Mouse (Mus musculus): ENCODE measurements at regions not wholly inside any gene's neighbourhood (a gene's known extent, or its start where the extent isn't known, plus 50 kb on each side); places are given as distances from the start of the nearest gene placed in this dataset.

DNA sequence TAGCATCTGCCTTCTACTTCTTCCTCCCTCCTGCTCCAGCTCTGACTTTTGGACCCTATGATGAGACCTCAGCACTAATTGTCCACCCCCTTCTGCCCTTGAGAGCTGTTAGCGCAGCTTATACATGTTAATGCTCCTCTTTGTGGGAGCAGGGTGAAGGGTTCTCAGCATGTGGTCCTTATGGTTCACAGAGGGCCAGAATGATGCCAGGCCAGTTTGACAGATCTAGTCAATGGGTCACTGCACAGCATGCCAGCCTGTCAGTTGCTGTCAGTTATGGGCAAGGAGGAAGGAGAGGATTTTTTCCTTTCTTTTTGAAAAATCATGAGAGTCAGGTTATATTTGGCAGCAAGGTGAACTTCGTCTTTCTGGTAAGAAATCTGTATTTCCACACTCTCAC is 68.4 kb downstream of the 4931417E11Rik start:
- no peak for DNase-seq (ENCODE audit: low read depth)

DNA sequence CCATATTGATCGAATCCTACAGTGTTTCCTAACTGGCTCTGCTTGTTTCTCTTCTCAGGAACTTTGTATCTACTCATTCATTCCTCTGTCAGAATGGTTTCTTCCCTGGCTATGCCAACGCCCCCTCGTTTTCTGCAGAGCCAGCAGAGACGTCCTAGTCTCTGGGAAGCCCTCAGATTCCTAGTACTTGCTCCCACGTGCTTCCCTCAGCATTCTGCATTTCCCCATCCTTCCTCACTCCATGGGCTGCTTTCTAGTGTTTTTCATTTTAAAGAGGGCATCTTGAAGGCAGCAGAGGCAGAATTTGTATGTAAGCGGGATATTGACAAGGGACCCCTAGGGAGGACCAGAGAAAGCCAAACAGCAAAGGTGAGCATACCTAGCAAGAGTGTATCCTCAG is 80.2 kb downstream of the 4931417E11Rik start:
- no peak for DNase-seq (ENCODE audit: low read depth)

DNA sequence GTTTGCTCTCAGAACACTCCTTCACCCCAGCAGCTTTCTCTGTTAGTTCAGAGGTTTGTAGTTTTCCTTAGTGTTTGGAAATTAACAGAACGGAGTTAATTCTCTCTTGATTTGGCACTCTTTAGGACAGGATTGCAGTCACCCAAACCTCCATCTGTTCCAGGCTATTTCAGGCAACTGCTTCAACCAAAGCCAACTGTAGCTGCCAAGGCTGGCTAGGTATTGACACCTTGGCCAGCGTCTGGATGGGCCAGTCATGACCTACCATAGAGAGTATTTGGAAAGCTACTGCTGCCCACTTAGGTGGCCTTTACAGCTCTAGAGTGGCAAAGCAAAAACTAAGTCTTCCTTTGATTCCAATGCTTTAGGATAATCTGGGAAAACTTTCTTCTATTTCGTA is 83.2 kb downstream of the 4931417E11Rik start:
- no peak for DNase-seq (ENCODE audit: low read depth)

DNA sequence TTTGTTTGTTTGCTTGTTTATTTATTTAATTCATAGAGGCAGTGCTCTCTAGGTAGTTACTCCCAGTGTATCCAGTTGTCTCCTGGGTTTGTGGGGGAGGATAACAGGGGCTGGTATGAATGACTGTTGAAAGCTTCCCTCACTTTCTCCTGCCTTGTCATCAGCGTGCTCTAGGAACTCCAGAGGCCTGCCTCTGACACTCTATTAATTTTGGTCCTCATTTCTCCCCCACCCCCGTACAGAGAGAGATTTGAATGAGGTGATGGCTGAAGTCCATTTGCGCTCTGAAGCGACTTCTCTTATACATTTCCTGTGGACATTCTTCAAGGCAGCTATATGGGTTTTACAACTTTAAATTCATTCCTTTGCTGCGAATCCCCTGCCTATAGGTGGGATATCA is 89.6 kb downstream of the 4931417E11Rik start:
- DNase-seq (ENCODE audit: low read depth) = no peak

DNA sequence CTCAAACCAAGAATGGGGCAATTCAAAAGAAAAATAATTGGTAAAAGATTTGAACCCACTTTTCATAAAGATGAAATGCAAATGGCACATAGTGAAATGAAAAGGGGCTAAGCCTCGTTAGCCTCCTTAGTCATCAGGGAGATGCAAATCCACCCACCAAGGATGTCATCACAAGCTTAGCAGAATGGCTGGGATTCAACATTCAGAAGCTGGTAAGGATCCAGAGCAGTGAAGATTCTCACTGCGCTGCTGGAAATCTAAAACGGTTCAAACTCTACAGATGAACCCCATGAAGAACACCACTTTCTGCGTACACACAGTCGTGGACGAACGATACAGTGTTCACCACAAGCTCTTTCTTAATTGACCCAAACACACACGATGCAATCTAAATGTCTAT is 91.6 kb downstream of the 4931417E11Rik start:
- no peak for DNase-seq (ENCODE audit: low read depth)

DNA sequence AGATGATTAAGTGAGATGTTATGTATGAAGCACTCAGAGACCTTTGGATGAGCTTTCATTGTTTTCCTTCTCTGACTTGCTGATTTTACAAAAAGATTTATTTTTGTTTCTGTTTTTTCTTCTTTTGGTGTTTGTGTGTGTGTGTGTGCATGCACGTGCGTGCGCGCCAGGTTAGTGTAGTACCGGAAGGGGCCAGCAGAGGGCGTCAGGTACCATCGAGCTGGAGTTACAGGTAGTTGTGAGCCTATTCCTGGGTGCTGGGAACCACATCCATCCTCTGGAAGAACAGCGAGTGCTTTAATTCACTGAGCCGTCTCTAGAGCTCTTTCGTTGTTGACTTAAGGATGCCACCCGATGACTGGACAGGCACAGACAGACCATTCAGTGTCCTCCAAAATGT is 93.2 kb downstream of the 4931417E11Rik start:
- no peak for DNase-seq (ENCODE audit: low read depth)

DNA sequence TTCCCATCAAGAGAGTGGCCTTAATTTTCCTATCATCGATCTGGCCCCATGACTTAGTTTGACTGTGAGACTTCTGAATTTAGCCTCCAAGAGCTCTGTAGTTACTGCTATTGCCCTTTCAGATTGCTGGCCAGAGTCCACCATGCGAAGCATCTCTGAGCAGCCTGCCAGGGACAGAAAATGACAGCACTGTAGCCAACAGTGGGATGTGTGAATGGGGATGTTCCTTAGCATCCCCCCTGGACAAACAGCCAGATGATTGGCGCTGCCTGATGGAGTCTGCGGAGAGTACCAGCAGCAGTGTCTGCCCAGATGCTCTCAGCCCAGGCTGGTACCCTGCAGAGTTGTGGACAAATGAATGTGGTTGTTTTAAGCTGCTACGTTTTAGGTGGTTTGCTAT is 96.6 kb downstream of the 4931417E11Rik start:
- DNase-seq (ENCODE audit: low read depth) = no peak

DNA sequence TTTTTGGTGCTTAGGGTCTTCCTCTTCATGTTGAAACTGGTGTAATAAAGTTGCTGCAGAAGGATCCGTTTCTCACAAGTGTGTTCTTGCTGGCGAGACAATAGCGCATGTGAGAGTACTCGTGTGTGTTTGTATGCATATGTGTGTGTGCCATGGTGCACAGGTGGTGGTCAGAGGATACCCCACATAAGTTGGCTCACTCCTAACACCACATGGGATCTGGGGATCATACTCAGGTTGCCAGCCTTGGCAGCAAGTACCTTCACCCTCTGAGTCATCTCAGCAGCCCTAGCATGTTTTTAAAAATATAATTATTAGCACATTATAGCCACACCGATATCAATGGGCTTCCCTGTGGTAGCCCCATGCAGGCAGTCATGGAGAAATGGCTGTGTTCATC is 97.6 kb downstream of the 4931417E11Rik start:
- DNase-seq (ENCODE audit: low read depth) = no peak

DNA sequence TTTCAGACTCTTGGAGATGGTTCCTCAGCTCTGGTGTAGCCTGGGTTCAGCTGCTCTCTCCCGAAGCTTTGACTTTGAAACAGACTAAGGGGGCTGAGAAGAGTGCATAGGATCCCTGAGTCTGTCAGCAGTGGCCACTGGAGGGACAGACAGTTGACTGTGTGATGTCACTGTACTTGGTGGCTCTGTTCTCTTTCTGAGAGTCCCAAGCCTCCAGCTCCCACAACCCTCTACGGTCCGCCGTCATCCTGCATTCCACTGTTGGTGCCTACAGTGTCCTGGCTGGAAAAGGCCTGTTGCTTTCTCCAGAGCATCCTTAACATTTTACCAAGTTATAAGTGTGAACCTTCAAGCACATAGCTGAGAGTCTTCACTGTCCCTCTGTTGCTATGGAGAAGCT is 98.6 kb downstream of the 4931417E11Rik start:
- DNase-seq (ENCODE audit: low read depth) = no peak

DNA sequence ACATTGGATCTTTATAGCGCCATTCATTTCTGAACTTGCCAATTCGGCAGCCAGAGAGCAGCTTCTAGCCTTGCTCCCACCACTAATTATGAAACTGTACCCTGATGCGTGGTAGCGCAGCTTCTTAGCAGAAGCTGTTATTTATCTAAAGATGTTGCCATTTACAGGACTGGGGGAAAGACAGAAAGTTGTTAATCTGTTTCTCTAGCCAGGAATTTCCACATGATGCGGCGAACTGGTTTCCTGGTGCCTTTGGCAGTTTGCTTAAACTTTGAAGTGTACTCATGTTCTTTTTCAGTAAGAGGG is 100.7 kb downstream of the 4931417E11Rik start:
- no peak for DNase-seq (ENCODE audit: low read depth)

DNA sequence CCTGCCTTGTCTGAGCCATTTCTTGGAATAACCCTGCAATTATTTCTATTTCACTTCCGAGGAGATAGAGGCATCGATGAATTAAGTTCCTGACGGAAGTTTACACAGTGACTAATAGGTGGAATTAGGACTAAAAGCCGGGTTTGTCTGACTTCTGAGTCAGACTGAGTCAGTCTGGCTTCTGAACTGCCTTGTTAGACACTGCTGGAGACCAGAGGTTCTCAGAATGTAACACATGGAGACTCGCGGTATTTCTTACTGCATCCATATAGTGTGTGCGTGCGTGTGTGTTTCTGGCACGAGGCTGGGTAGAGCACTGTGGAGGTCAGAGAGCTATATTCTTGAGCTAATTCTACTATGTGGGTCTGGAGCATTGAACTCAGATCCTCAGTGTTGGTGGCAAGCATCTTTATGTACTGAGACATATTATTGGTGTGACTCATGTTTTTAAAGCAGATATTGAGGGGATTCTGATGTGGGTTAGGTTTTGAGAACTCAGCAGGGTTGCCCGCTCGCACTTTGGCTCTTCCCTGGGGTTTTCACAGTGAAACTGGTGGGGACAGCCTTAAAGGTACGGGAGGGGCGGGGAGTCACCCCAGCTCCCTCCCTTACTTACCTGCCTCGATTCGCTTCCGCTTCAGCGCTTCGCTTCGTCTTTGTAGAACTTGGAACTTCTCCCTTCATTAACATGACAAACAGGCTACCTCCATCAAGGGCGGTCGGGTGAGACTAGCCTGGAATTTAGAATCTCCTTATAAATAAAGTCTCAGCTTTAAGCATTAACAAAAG is 101.2 kb downstream of the 4931417E11Rik start:
- peak; percentile 28 for DNase-seq (ENCODE audit: low read depth)

DNA sequence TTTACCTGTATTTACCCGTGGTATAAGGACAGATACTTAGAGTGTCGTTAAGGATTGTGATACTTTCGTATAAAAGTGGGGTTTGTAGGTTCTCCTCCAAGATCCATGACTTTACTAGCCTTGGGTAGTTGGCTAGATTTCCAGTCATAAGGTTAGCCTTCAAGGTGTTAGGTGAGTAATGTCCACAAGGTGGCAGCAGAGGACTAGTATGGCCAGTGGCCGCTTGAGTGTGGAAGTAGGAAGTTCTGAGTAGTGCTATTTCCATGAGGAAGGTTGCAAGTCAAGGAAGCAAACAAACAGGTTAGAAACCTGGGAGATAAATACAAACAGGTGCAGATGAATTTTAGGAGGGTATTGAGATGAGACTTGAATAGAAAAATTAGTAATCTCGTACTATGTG is 101.9 kb downstream of the 4931417E11Rik start:
- peak; percentile 90 for DNase-seq (ENCODE audit: low read depth)

DNA sequence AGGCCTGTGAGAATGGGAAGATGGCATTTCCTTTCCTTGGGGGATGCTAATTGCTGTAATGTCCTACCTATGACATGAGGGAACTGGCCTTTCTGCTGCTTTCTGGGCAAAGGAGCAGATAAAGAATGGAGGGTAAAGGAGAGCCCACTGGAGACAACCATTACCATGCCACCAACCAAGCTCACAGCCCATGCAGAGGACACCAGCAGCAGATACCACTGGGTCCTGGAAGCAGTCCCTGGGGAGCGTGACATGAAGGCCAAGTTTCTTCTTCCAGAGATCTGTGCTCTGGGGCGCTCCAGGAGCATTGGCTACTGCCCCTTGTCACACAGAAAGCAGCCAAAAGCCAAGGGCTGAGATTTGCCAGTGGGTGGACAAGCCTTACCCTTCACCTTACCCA is 102.8 kb downstream of the 4931417E11Rik start:
- no peak for DNase-seq (ENCODE audit: low read depth)

DNA sequence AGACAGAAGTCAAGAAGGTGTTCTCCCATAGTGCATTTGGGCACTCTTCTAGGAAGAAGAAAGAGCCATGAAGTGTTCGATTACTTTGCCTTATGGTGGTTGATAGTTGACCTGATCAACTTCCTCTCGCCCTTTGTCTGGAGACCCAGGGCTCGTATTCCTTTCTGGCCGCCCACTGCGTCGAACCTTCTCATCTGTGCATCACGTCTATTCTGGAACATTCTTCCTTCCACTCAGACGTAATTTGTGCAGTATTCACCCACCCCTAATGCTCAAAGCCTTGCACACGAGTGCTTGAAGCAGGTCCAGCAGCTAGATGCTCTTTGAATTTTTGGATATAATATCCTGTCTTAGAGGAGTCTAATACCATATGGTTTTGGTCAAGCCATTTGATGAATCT is 104.2 kb downstream of the 4931417E11Rik start:
- DNase-seq (ENCODE audit: low read depth) = no peak

DNA sequence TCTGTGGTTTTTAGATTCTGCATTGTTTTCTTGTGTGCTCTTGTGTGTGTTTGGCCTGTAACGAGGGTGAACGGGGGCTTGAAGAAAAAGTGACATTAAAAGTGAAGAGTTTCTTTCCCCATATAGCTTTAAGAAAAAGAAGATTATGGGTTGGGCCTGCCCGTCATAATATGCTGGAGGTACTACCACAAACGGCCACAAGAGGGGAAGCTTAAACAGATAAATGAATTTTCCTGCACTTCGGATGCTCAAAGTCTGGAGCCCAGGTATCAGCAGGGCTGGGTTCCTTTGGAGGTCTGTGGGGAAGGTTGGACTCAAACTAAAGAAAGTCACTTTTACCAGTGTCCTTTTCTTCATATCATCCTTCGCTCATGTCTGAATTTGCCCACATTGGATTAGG is 86.8 kb downstream of the Suclg1 start:
- DNase-seq (ENCODE audit: low read depth) = peak; percentile 48

DNA sequence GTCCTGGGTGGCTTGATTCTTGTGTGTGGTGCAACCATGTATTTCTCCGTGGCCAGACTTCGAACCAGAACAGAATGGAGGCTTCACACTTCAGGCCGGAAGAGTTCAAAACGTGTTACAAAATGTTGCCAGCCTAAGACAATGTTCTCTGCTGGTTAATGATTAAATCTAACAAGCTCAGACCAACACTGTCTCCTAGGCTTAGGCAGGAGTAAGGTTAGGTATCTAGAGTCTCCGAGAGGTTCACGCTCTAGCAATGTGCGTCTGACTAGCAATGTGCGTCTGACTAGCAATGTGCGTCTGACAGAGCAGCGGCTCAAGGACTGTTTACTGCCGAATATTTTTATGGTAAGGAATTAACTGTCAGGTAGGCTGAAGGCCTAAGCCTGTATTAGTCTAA is 81.5 kb downstream of the Suclg1 start:
- no peak for DNase-seq (ENCODE audit: low read depth)

All from NIH3T3 (cell line).